Mouse (Mus musculus) myocyte (in vitro differentiated cells): Measurements from ENCODE around the gene Rreb1. TPM values are rescaled to one million over a fixed set of nuclear protein-coding genes. Genes with fewer than 3 reads are reported as not detected.

Experiments used
- H3K27me3 ChIP-seq: one replicate; pipeline ENCODE4 v1.6.1; 2011; ENCODE audit not compliant: control insufficient read depth, insufficient read depth, insufficient read length
- H3K36me3 ChIP-seq: one replicate; pipeline ENCODE4 v1.6.1; 2011; ENCODE audit not compliant: control insufficient read depth, insufficient read depth
- H3K4me2 ChIP-seq: one replicate; pipeline ENCODE4 v1.6.1; 2011; ENCODE audit warnings: low read depth, control low read depth
- H3K4me3 ChIP-seq: one replicate; pipeline ENCODE4 v1.5.1; 2011; ENCODE audit warnings: mild to moderate bottlenecking, control low read depth, moderate library complexity
- H3K79me2 ChIP-seq: one replicate; pipeline ENCODE4 v1.6.1; 2011; ENCODE audit not compliant: control insufficient read depth, insufficient read depth
- H3ac ChIP-seq: one replicate; pipeline ENCODE4 v1.6.1; 2011; ENCODE audit not compliant: control insufficient read depth, insufficient read length
- CEBPB ChIP-seq: IDR thresholded peaks from 2 replicates; pipeline ENCODE4 v1.6.1; 2011; ENCODE audit warnings: mild to moderate bottlenecking, moderate library complexity; ENCODE audit not compliant: poor library complexity, insufficient read depth, severe bottlenecking
- E2F4 ChIP-seq: IDR thresholded peaks from one replicate; pipeline ENCODE4 v1.6.1; 2011; ENCODE audit warnings: mild to moderate bottlenecking, control low read depth, moderate library complexity; ENCODE audit not compliant: insufficient read depth
- MAX ChIP-seq: IDR thresholded peaks from one replicate; pipeline ENCODE4 v1.6.1; 2011; ENCODE audit warnings: low read depth, mild to moderate bottlenecking, control low read depth
- MYOD1 ChIP-seq, 3 experiments: IDR thresholded peaks; one replicate each; pipeline ENCODE4 v1.6.1; 2011; ENCODE audit warnings: control low read depth in 2 of 3, low read depth in 2 of 3, mild to moderate bottlenecking in 2 of 3, moderate library complexity in 1 of 3; ENCODE audit not compliant: insufficient read length in 2 of 3, control insufficient read depth in 1 of 3
- MYOG ChIP-seq, 3 experiments: IDR thresholded peaks; one replicate each; pipeline ENCODE4 v1.6.1; 2011; ENCODE audit warnings: control low read depth in 2 of 3, low read depth in 2 of 3, mild to moderate bottlenecking in 2 of 3; ENCODE audit not compliant: insufficient read length in 2 of 3, control insufficient read depth in 1 of 3, insufficient read depth in 1 of 3
- POLR2A ChIP-seq: IDR thresholded peaks from one replicate; pipeline ENCODE4 v1.6.1; 2011; ENCODE audit warnings: low read depth, mild to moderate bottlenecking, control low read depth, moderate library complexity; ENCODE audit not compliant: insufficient read length
- POLR2AphosphoS2 ChIP-seq: IDR thresholded peaks from one replicate; pipeline ENCODE4 v1.6.1; 2011; ENCODE audit warnings: low read depth, control low read depth; ENCODE audit not compliant: insufficient read length
- REST ChIP-seq: IDR thresholded peaks from one replicate; pipeline ENCODE4 v1.6.1; 2011; ENCODE audit warnings: mild to moderate bottlenecking, control low read depth, moderate library complexity; ENCODE audit not compliant: insufficient read depth, insufficient read length
- SRF ChIP-seq: IDR thresholded peaks from one replicate; pipeline ENCODE4 v1.6.1; 2011; ENCODE audit warnings: low read depth; ENCODE audit not compliant: control insufficient read depth, insufficient read length
- TCF12 ChIP-seq: IDR thresholded peaks from one replicate; pipeline ENCODE4 v1.6.1; 2011; ENCODE audit warnings: mild to moderate bottlenecking, control low read depth; ENCODE audit not compliant: poor library complexity, insufficient read depth, severe bottlenecking
- TCF3 ChIP-seq: IDR thresholded peaks from one replicate; pipeline ENCODE4 v1.6.1; 2011; ENCODE audit warnings: low read depth, control low read depth; ENCODE audit not compliant: insufficient read length
- USF1 ChIP-seq: IDR thresholded peaks from one replicate; pipeline ENCODE4 v1.6.1; 2011; ENCODE audit warnings: low read depth, mild to moderate bottlenecking, control low read depth, moderate library complexity
- polyA plus RNA-seq: library from polyadenylated mRNA; unstranded; fragments of >200 nt; fragmentation: generic; extraction: Trizol; gene quantifications from one replicate; pipeline ENCODE4 v1.2.1, GENCODE M21; 2012; ENCODE audit warnings: missing spikeins

Rreb1 gene
- polyA plus RNA-seq, 1 experiment: 19.7 TPM

- Histone ChIP-seq H3K4me2 (peak overlapping the region; percentile 92), H3ac (peak overlapping the region; percentile 75), H3K79me2 (peaks cover 53% of the 10 kb centered on the region), H3K4me3 (peak overlapping the region; percentile 88), H3K36me3 (no peaks in the 10 kb centered on the region), H3K27me3 (no peaks in the 10 kb centered on the region)
- TF ChIP-seq POLR2A (peak; percentile 50), REST (no peak), POLR2AphosphoS2 (peak; percentile 45), SRF (no peak)
Measured at GRCm38 (mm10) chr13:37827263-37827995, 49.2 kb downstream of the Rreb1 start.

- Histone ChIP-seq H3ac (peak overlapping the region; percentile 75), H3K4me2 (peak overlapping the region; percentile 92), H3K79me2 (peaks cover 59% of the 10 kb centered on the region), H3K27me3 (no peaks in the 10 kb centered on the region), H3K36me3 (no peaks in the 10 kb centered on the region), H3K4me3 (peak overlapping the region; percentile 88)
- peak; percentile 55; the same call in 1 of the 2 replicates for TF ChIP-seq CEBPB
- no peak for TF ChIP-seq MAX
Measured at GRCm38 (mm10) chr13:37827996-37828579, 49.9 kb downstream of the Rreb1 start.

GRCm38 (mm10) chr13:37828928-37829327 is 50.7 kb downstream of the Rreb1 start:
- Histone ChIP-seq H3K36me3 (no peaks in the 10 kb centered on the region), H3K4me3 (peak overlapping the region; percentile 88), H3K4me2 (peak overlapping the region; percentile 92), H3ac (no peak overlapping the region), H3K27me3 (no peaks in the 10 kb centered on the region), H3K79me2 (peaks cover 68% of the 10 kb centered on the region)
- TF ChIP-seq MYOG (IDR thresholded peaks at IDR 0.05; ENCODE audit: control insufficient read depth in 1 of 3, insufficient read depth in 1 of 3, insufficient read length in 2 of 3, low read depth in 2 of 3): no peak
- TF ChIP-seq E2F4: no peak
- no peak for TF ChIP-seq POLR2A
- no peak for TF ChIP-seq MAX
- no peak for TF ChIP-seq SRF
- TF ChIP-seq REST: no peak
- no peak for TF ChIP-seq TCF3
- TF ChIP-seq MYOD1 (IDR thresholded peaks at IDR 0.05; ENCODE audit: control insufficient read depth in 1 of 3, insufficient read length in 2 of 3, low read depth in 2 of 3): no peak
- no peak for TF ChIP-seq TCF12
- no peak for TF ChIP-seq CEBPB
- TF ChIP-seq USF1: no peak
- TF ChIP-seq POLR2AphosphoS2: no peak

- no peak overlapping the region for H3ac ChIP-seq
- peak overlapping the region; percentile 92 for H3K4me2 ChIP-seq
- H3K36me3 ChIP-seq: no peaks in the 10 kb centered on the region
- TF ChIP-seq USF1: no peak
- TF ChIP-seq MYOG (IDR thresholded peaks at IDR 0.05; ENCODE audit: control insufficient read depth in 1 of 3, insufficient read depth in 1 of 3, insufficient read length in 2 of 3, low read depth in 2 of 3): no peak
- no peak for TF ChIP-seq POLR2AphosphoS2
- TF ChIP-seq REST: no peak
- no peak for TF ChIP-seq MAX
- no peak for TF ChIP-seq MYOD1 (IDR thresholded peaks at IDR 0.05; ENCODE audit: control insufficient read depth in 1 of 3, insufficient read length in 2 of 3, low read depth in 2 of 3)
- TF ChIP-seq TCF3: no peak
- TF ChIP-seq CEBPB: no peak
- TF ChIP-seq POLR2A: no peak
- TF ChIP-seq SRF: no peak
- TF ChIP-seq E2F4: no peak
- TF ChIP-seq TCF12: no peak
- no peak overlapping the region for H3K4me3 ChIP-seq
- H3K27me3 ChIP-seq: no peaks in the 10 kb centered on the region
- H3K79me2 ChIP-seq: peaks cover 80% of the 10 kb centered on the region
Measured at GRCm38 (mm10) chr13:37830256-37830655, 52.1 kb downstream of the Rreb1 start.

GRCm38 (mm10) chr13:37830874-37831311 is 52.7 kb downstream of the Rreb1 start:
- TF ChIP-seq MYOG (IDR thresholded peaks at IDR 0.05; ENCODE audit: control insufficient read depth in 1 of 3, insufficient read depth in 1 of 3, insufficient read length in 2 of 3, low read depth in 2 of 3) (peak in 1 of 3 experiments; percentile 16), MAX (no peak)
- Histone ChIP-seq H3K4me2 (peak overlapping the region; percentile 92), H3K36me3 (no peaks in the 10 kb centered on the region), H3ac (no peak overlapping the region), H3K4me3 (no peak overlapping the region), H3K79me2 (peaks cover 87% of the 10 kb centered on the region), H3K27me3 (no peaks in the 10 kb centered on the region)
